Mouse (Mus musculus) small intestine, adult 2 months (tissue): ENCODE data around the gene Mast1.

Experiments
- CTCF ChIP-seq: fragments of 200-500 bp; IDR thresholded peaks from 2 replicates; pipeline ENCODE4 v1.5.1; 2012; ENCODE audit warnings: low read depth, mild to moderate bottlenecking, control low read depth, inconsistent platforms, low read length, moderate library complexity, mixed read lengths; ENCODE audit not compliant: insufficient replicate concordance, insufficient read length; ENCODE audit errors: extremely low read depth
- POLR2A ChIP-seq: fragments of 200-500 bp; IDR thresholded peaks from 2 replicates; pipeline ENCODE4 v1.6.1; 2012; ENCODE audit warnings: low read depth, mild to moderate bottlenecking, control low read depth, inconsistent platforms, low read length, moderate library complexity

DNA sequence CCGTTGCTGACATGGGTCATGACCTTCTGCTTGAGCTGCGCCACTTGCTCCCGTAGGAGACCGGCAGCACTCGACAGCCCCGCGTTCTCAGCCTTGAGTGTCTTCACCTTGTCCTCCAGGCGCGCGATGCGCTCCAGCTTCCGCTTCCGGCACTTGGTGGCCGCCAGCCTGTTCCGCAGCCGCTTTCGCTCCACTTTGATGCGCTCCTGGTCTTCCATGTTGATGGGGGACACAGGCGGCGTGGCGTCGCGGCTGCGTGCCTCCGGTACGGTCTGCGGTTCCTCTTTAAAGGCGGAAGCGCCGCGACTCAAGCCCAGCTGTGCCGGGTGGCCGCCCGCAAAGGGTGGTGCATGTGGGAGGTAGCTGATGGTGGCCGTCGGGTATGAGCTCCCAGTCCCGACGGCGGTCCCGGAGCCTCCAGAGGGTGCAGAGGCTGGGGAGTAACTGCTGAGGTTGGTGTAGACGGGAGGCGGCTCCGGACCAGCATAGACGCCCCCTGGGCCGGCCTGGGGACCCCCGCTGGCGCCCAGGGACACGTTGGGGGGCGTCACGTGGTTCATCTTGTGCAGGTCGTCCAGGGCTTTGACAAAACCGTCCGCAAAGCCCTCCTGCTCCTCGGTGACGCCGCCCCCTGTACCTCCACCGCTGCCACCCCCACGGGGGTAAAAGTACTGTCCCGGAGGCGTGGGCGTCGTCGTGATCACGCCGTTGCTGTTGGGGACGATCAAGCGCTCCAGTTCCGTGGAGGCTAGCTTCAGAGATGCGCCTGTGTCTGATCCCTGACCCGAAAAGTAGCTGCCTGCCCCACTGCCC, 40.5 kb upstream of the Mast1 start:
- peak; percentile 33; the same call in 1 of the 2 replicates for TF ChIP-seq POLR2A
- no peak for TF ChIP-seq CTCF
